Mouse (Mus musculus) embryo, embryonic 9.5 days (tissue): ENCODE measurements around the gene Zfp281.

Experiments used
- DNase-seq: peaks from one replicate; pipeline ENCODE4 v3.0.0-alpha.2; 2017; ENCODE audit errors: extremely low spot score

Zfp281 gene

GRCm38 (mm10) chr1:136658456-136659227 lies 33.9 kb downstream of the Zfp281 start:
- DNase-seq: no peak

GRCm38 (mm10) chr1:136659337-136659736 lies 34.6 kb downstream of the Zfp281 start:
- DNase-seq: no peak

GRCm38 (mm10) chr1:136659917-136660316 lies 35.2 kb downstream of the Zfp281 start:
- DNase-seq: no peak

GRCm38 (mm10) chr1:136661511-136661910 lies 36.8 kb downstream of the Zfp281 start:
- no peak for DNase-seq

GRCm38 (mm10) chr1:136661939-136662563 lies 37.4 kb downstream of the Zfp281 start:
- no peak for DNase-seq

- no peak for DNase-seq
Measured at GRCm38 (mm10) chr1:136664921-136665582, 40.4 kb downstream of the Zfp281 start.

GRCm38 (mm10) chr1:136666513-136666912 lies 41.8 kb downstream of the Zfp281 start:
- DNase-seq: no peak

- DNase-seq: no peak
Measured at GRCm38 (mm10) chr1:136669926-136670325, 45.2 kb downstream of the Zfp281 start.

GRCm38 (mm10) chr1:136670421-136670820 lies 45.7 kb downstream of the Zfp281 start:
- no peak for DNase-seq

- DNase-seq: no peak
Measured at GRCm38 (mm10) chr1:136671767-136672434, 47.2 kb downstream of the Zfp281 start.

- no peak for DNase-seq
Measured at GRCm38 (mm10) chr1:136672564-136672963, 47.9 kb downstream of the Zfp281 start.

GRCm38 (mm10) chr1:136673293-136673692 lies 48.6 kb downstream of the Zfp281 start:
- no peak for DNase-seq

GRCm38 (mm10) chr1:136674548-136675455 lies 50.1 kb downstream of the Zfp281 start:
- no peak for DNase-seq

- no peak for DNase-seq
Measured at GRCm38 (mm10) chr1:136675736-136676444, 51.2 kb downstream of the Zfp281 start.

GRCm38 (mm10) chr1:136676445-136676755 lies 51.7 kb downstream of the Zfp281 start:
- DNase-seq: no peak

- no peak for DNase-seq
Measured at GRCm38 (mm10) chr1:136677847-136678325, 53.2 kb downstream of the Zfp281 start.

GRCm38 (mm10) chr1:136678836-136679235 lies 54.1 kb downstream of the Zfp281 start:
- DNase-seq: no peak
